Mouse (Mus musculus): ENCODE measurements around the gene Phldb3. TPM values are rescaled to one million over a fixed set of nuclear protein-coding genes. Genes with fewer than 3 reads are reported as not detected.
"Not testable (repeated sequence)": the region's sequence is repeated elsewhere in the genome, so short reads cannot be mapped to it uniquely, and the experiment has no call there.

Phldb3 gene
- polyA plus RNA-seq, 1 experiment from 2014 or later, result 0.33 TPM

GRCm38 (mm10) chr7:24608017-24608416 lies 2.5 kb upstream of the Phldb3 start:
- 46% methylated on average over 6 of the region's 6 CpGs for WGBS
- Histone ChIP-seq H3K9me3 (ENCODE audit: low read depth, low read length) (no peaks in the 10 kb centered on the region), H3K9ac (no peak overlapping the region), H3K4me3 (ENCODE audit: low read depth, low read length) (no peak overlapping the region), H3K27ac (ENCODE audit: low read depth) (no peak overlapping the region), H3K36me3 (ENCODE audit: insufficient read depth) (peaks cover 3% of the 10 kb centered on the region; the same call in 1 of the 2 replicates), H3K4me1 (ENCODE audit: insufficient read depth) (no peaks in the 10 kb centered on the region; the same call in 1 of the 2 replicates), H3K4me2 (no peak overlapping the region), H3K27me3 (ENCODE audit: insufficient read depth, low read length) (peaks cover 32% of the 10 kb centered on the region)
- ATAC-seq (ENCODE audit: insufficient read depth) (peak; percentile 68), DNase-seq (peak; percentile 67)
- TF ChIP-seq CTCF (IDR thresholded peaks at IDR 0.05; ENCODE audit: low read depth), result no peak

DNA sequence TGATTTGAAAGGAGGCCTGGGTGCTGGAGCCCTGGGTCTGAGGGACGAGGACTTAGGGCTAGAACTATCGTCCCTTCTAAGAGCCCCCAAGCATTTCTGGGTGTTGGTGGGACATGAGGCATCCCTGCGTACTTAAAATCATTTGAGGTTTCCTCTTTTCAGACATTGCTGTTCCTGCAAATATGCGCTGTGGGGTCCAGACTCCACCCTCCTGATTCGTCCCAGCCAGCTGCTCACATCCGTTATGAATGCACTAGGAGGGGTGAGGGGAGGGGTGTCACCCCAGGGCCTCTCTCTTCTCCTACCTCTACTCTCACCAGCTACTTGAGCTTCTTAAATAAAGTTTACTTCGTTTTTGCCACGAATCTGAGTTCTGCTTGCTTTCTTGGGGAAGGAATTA lies 2.0 kb upstream of the Phldb3 start:
- Histone ChIP-seq H3K4me3 (ENCODE audit: low read depth, low read length) (no peak overlapping the region), H3K27ac (ENCODE audit: low read depth) (no peak overlapping the region), H3K27me3 (ENCODE audit: insufficient read depth, low read length) (peaks cover 38% of the 10 kb centered on the region), H3K4me2 (no peak overlapping the region), H3K9me3 (ENCODE audit: low read depth, low read length) (no peaks in the 10 kb centered on the region), H3K9ac (no peak overlapping the region), H3K4me1 (ENCODE audit: insufficient read depth) (no peaks in the 10 kb centered on the region; the same call in 1 of the 2 replicates), H3K36me3 (ENCODE audit: insufficient read depth) (peaks cover 3% of the 10 kb centered on the region; the same call in 1 of the 2 replicates)
- ATAC-seq (ENCODE audit: insufficient read depth) (no peak), DNase-seq (no peak)
- 70% methylated on average over 8 of the region's 8 CpGs for WGBS
- TF ChIP-seq CTCF (IDR thresholded peaks at IDR 0.05; ENCODE audit: low read depth), result no peak

- Histone ChIP-seq H3K4me3 (ENCODE audit: low read depth, low read length) (peak overlapping the region; percentile 40), H3K27ac (ENCODE audit: low read depth) (no peak overlapping the region)
- WGBS, result under 1% methylated on average over 36 of the region's 36 CpGs
Measured at GRCm38 (mm10) chr7:24610879-24611494, 424 bp downstream of the Phldb3 start.

DNA sequence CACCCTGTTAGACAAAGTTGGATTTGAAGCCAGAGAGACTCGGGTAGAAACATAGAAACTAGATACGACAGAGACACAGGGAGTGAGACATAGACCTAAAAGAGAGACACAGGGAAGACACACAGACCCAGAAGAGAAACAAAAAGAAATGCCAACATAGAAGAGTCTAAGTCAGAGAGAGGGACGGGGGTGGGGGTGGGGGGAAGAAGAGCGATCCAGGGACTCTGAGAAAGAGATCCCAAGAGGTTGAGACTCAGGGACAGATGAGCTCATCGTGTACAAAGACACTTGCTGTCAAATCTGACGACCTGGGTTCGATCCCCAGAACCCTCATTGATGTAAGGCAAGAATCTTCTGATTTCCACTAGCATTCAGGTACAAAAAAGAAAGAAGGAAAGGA lies 1.1 kb downstream of the Phldb3 start:
- Histone ChIP-seq H3K4me1 (ENCODE audit: insufficient read depth) (no peaks in the 10 kb centered on the region; the same call in 1 of the 2 replicates), H3K4me2 (peak overlapping the region; percentile 84), H3K27me3 (ENCODE audit: insufficient read depth, low read length) (peaks cover 38% of the 10 kb centered on the region), H3K36me3 (ENCODE audit: insufficient read depth) (peaks cover 3% of the 10 kb centered on the region; the same call in 1 of the 2 replicates), H3K9ac (no peak overlapping the region), H3K4me3 (ENCODE audit: low read depth, low read length) (peak overlapping the region; percentile 40), H3K27ac (ENCODE audit: low read depth) (no peak overlapping the region), H3K9me3 (ENCODE audit: low read depth, low read length) (no peaks in the 10 kb centered on the region)
- ATAC-seq (ENCODE audit: insufficient read depth) (no peak), DNase-seq (no peak)
- no peak for TF ChIP-seq CTCF (IDR thresholded peaks at IDR 0.05; ENCODE audit: low read depth)
- 13% methylated on average over 7 of the region's 7 CpGs for WGBS

More at GRCm38 (mm10) chr7:24610879-24611494, 424 bp downstream of the Phldb3 start:
- Histone ChIP-seq H3K4me2 (peak overlapping the region; percentile 84), H3K27me3 (ENCODE audit: insufficient read depth, low read length) (peaks cover 38% of the 10 kb centered on the region), H3K9me3 (ENCODE audit: low read depth, low read length) (no peaks in the 10 kb centered on the region), H3K4me1 (ENCODE audit: insufficient read depth) (no peaks in the 10 kb centered on the region; the same call in 1 of the 2 replicates), H3K36me3 (ENCODE audit: insufficient read depth) (peaks cover 3% of the 10 kb centered on the region; the same call in 1 of the 2 replicates), H3K9ac (peak overlapping the region; percentile 38)
- DNase-seq (peak; percentile 95), ATAC-seq (ENCODE audit: insufficient read depth) (peak; percentile 69)
- no peak for TF ChIP-seq CTCF (IDR thresholded peaks at IDR 0.05; ENCODE audit: low read depth)

DNA sequence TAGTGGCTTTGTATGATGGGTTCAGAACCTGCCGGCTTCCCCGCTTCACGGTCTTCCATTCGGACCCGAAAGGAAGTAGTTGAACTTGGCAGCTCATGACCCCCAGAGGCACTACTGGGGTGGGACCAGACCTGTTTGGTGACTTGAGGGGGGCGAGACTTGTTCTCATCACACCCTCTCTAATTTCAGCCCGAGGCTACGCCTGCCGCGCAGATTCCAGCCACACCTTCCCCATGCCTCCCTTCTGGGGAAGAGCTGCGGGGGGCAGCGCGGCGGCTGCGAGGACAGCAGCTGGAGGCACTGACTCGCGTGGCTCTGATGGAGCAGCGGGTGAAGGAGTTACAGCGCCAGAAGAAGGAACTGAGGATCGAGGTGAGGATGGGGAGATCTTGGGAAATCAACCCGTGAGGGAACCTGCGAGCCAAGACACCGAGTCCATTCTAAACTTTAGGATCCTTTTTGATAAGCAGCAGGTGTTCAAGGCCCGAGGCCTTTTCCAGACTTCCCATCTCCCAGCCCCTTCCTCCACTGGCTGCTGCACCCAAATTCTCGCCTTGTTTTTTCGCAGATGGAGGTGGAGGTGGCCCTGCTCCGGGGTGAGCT lies 1.8 kb downstream of the Phldb3 start:
- H3K27me3 ChIP-seq (ENCODE audit: insufficient read depth, low read length), result peaks cover 38% of the 10 kb centered on the region
- DNase-seq (no peak), ATAC-seq (ENCODE audit: insufficient read depth) (no peak)
- no peak overlapping the region for H3K27ac ChIP-seq (ENCODE audit: low read depth)
- WGBS, result 3% methylated on average over 27 of the region's 27 CpGs
- H3K4me3 ChIP-seq (ENCODE audit: low read depth, low read length), result peak overlapping the region; percentile 10; the same call in 1 of the 2 replicates
- H3K4me1 ChIP-seq (ENCODE audit: insufficient read depth), result no peaks in the 10 kb centered on the region; the same call in 1 of the 2 replicates
- no peaks in the 10 kb centered on the region for H3K9me3 ChIP-seq (ENCODE audit: low read depth, low read length)
- H3K36me3 ChIP-seq (ENCODE audit: insufficient read depth), result peaks cover 3% of the 10 kb centered on the region; the same call in 1 of the 2 replicates
- H3K4me2 ChIP-seq, result peak overlapping the region; percentile 44
- TF ChIP-seq CTCF (IDR thresholded peaks at IDR 0.05; ENCODE audit: low read depth), result no peak
- no peak overlapping the region for H3K9ac ChIP-seq

- Histone ChIP-seq H3K9ac (no peak overlapping the region), H3K4me3 (ENCODE audit: low read depth, low read length) (no peak overlapping the region), H3K27ac (ENCODE audit: low read depth) (no peak overlapping the region), H3K27me3 (ENCODE audit: insufficient read depth, low read length) (peaks cover 37% of the 10 kb centered on the region), H3K36me3 (ENCODE audit: insufficient read depth) (no peaks in the 10 kb centered on the region), H3K4me2 (no peak overlapping the region), H3K4me1 (ENCODE audit: insufficient read depth) (no peaks in the 10 kb centered on the region; the same call in 1 of the 2 replicates), H3K9me3 (ENCODE audit: low read depth, low read length) (no peaks in the 10 kb centered on the region)
- no peak for TF ChIP-seq CTCF (IDR thresholded peaks at IDR 0.05; ENCODE audit: low read depth)
- DNase-seq (no peak), ATAC-seq (ENCODE audit: insufficient read depth) (no peak)
- 52% methylated on average over 13 of the region's 13 CpGs for WGBS
Measured at GRCm38 (mm10) chr7:24614816-24615215, 4.3 kb downstream of the Phldb3 start.

- H3K36me3 ChIP-seq (ENCODE audit: insufficient read depth), result no peaks in the 10 kb centered on the region
- ATAC-seq (ENCODE audit: insufficient read depth) (no peak), DNase-seq (no peak)
- no peak overlapping the region for H3K4me3 ChIP-seq (ENCODE audit: low read depth, low read length)
- no peaks in the 10 kb centered on the region; the same call in 1 of the 2 replicates for H3K4me1 ChIP-seq (ENCODE audit: insufficient read depth)
- TF ChIP-seq CTCF (IDR thresholded peaks at IDR 0.05; ENCODE audit: low read depth), result no peak
- H3K9ac ChIP-seq, result no peak overlapping the region
- H3K4me2 ChIP-seq, result no peak overlapping the region
- no peaks in the 10 kb centered on the region for H3K9me3 ChIP-seq (ENCODE audit: low read depth, low read length)
- 74% methylated on average over 8 of the region's 8 CpGs for WGBS
- H3K27ac ChIP-seq (ENCODE audit: low read depth), result no peak overlapping the region
- H3K27me3 ChIP-seq (ENCODE audit: insufficient read depth, low read length), result peaks cover 9% of the 10 kb centered on the region
Measured at GRCm38 (mm10) chr7:24617763-24618162, 7.2 kb downstream of the Phldb3 start.

- H3K27me3 ChIP-seq (ENCODE audit: insufficient read depth, low read length); H3K36me3 ChIP-seq (ENCODE audit: insufficient read depth); DNase-seq; H3K27ac ChIP-seq (ENCODE audit: low read depth); H3K4me3 ChIP-seq (ENCODE audit: low read depth, low read length); H3K9me3 ChIP-seq (ENCODE audit: low read depth, low read length); H3K4me2 ChIP-seq; H3K4me1 ChIP-seq (ENCODE audit: insufficient read depth); H3K9ac ChIP-seq; ATAC-seq (ENCODE audit: insufficient read depth): not testable (repeated sequence)
- 85% methylated on average over 8 of the region's 8 CpGs for WGBS
Measured at GRCm38 (mm10) chr7:24618374-24618773, 7.8 kb downstream of the Phldb3 start.
